Mouse (Mus musculus) natural killer cell, adult 2 months (primary cell): ENCODE measurements around the gene 1810043G02Rik.
"Not testable (repeated sequence)": the region's sequence is repeated elsewhere in the genome, so short reads cannot be mapped to it uniquely, and the experiment has no call there.

Experiments
- DNase-seq, 2 experiments: peaks; one replicate each; pipeline ENCODE4 v3.0.0; 2022; ENCODE audit warnings: low spot score in 2 of 2

Gene 1810043G02Rik

GRCm38 (mm10) chr10:78004479-78005100, 26.3 kb downstream of the 1810043G02Rik start:
- no peak for DNase-seq

GRCm38 (mm10) chr10:78005791-78006438, 27.6 kb downstream of the 1810043G02Rik start:
- DNase-seq = no peak

GRCm38 (mm10) chr10:78007203-78007602, 28.9 kb downstream of the 1810043G02Rik start:
- no peak for DNase-seq

GRCm38 (mm10) chr10:78008169-78008568, 29.8 kb downstream of the 1810043G02Rik start:
- no peak for DNase-seq

GRCm38 (mm10) chr10:78009184-78009944, 31.0 kb downstream of the 1810043G02Rik start:
- DNase-seq = peak; percentile 91 to 95

- no peak for DNase-seq
Observed at GRCm38 (mm10) chr10:78009945-78010293, 31.6 kb downstream of the 1810043G02Rik start, which contains the start of gene Pfkl. Pfkl (minus strand) TSS chr10:78010083.

GRCm38 (mm10) chr10:78010335-78010734, 32.0 kb downstream of the 1810043G02Rik start:
- DNase-seq = no peak

- not testable (repeated sequence) for DNase-seq
Observed at GRCm38 (mm10) chr10:78011116-78011515, 32.8 kb downstream of the 1810043G02Rik start.

GRCm38 (mm10) chr10:78012661-78013495, 34.6 kb downstream of the 1810043G02Rik start:
- no peak for DNase-seq

GRCm38 (mm10) chr10:78015489-78015888, 37.2 kb downstream of the 1810043G02Rik start:
- DNase-seq = no peak

- DNase-seq = no peak
Observed at GRCm38 (mm10) chr10:78016366-78016765, 38.0 kb downstream of the 1810043G02Rik start.

- peak; percentile 52 to 74 for DNase-seq
Observed at GRCm38 (mm10) chr10:78018797-78019203, 40.5 kb downstream of the 1810043G02Rik start.

GRCm38 (mm10) chr10:78019291-78019690, 41.0 kb downstream of the 1810043G02Rik start:
- no peak for DNase-seq

GRCm38 (mm10) chr10:78019984-78020383, 41.7 kb downstream of the 1810043G02Rik start:
- not testable (repeated sequence) for DNase-seq

GRCm38 (mm10) chr10:78025453-78025852, 47.1 kb downstream of the 1810043G02Rik start:
- not testable (repeated sequence) for DNase-seq

- DNase-seq = peak; percentile 51 to 72
Observed at GRCm38 (mm10) chr10:78028129-78028528, 49.8 kb downstream of the 1810043G02Rik start.

- no peak for DNase-seq
Observed at GRCm38 (mm10) chr10:78029080-78029479, 50.8 kb downstream of the 1810043G02Rik start.

GRCm38 (mm10) chr10:78031987-78032386, 53.7 kb downstream of the 1810043G02Rik start:
- no peak for DNase-seq
